Mouse (Mus musculus) liver, adult 2 months (tissue): ENCODE data around the gene Tecta. TPM values are rescaled to one million over a fixed set of nuclear protein-coding genes. Genes with fewer than 3 reads are reported as not detected.

Source experiments
- DNase-seq: peaks from one replicate; pipeline ENCODE4 v3.0.0-alpha.2; 2011; ENCODE audit warnings: low read depth, low spot score; ENCODE audit errors: extremely low read depth
- H3K27ac ChIP-seq: fragments of 200-500 bp; replicated peaks from 2 replicates; pipeline ENCODE4 v1.5.1; 2012; ENCODE audit warnings: low read depth, mild to moderate bottlenecking, control low read depth, inconsistent platforms, low read length; ENCODE audit not compliant: insufficient read depth
- H3K27me3 ChIP-seq: fragments of 200-500 bp; 2 replicates; pipeline ENCODE4 v1.6.1; 2012; ENCODE audit warnings: mild to moderate bottlenecking, moderate library complexity, low read length, inconsistent platforms; ENCODE audit not compliant: control insufficient read depth, insufficient read depth
- H3K36me3 ChIP-seq: fragments of 200-500 bp; 2 replicates; pipeline ENCODE4 v1.6.1; 2012; ENCODE audit warnings: low read length, inconsistent platforms; ENCODE audit not compliant: control insufficient read depth, insufficient read depth
- H3K4me1 ChIP-seq: fragments of 200-500 bp; 2 replicates; pipeline ENCODE4 v1.6.1; 2011; ENCODE audit warnings: low read length; ENCODE audit not compliant: control insufficient read depth, insufficient read depth
- H3K4me3 ChIP-seq: fragments of 200-500 bp; 2 replicates; pipeline ENCODE4 v1.5.1; 2011; ENCODE audit warnings: low read depth, mild to moderate bottlenecking, control low read depth, low read length, moderate library complexity; ENCODE audit not compliant: insufficient read depth
- H3K79me2 ChIP-seq: fragments of 200-500 bp; 2 replicates; pipeline ENCODE4 v1.6.1; 2012; ENCODE audit warnings: inconsistent platforms, mild to moderate bottlenecking, low read length, moderate library complexity; ENCODE audit not compliant: control insufficient read depth, insufficient read depth
- H3K9ac ChIP-seq: fragments of 200-500 bp; 2 replicates; pipeline ENCODE4 v1.6.1; 2012; ENCODE audit warnings: low read depth, mild to moderate bottlenecking, control low read depth, inconsistent platforms, low read length
- CTCF ChIP-seq: fragments of 200-500 bp; IDR thresholded peaks from 2 replicates; pipeline ENCODE4 v1.5.1; 2011; ENCODE audit warnings: low read depth, low read length, control low read depth
- POLR2A ChIP-seq: fragments of 200-500 bp; IDR thresholded peaks from 2 replicates; pipeline ENCODE4 v1.6.1; 2011; ENCODE audit warnings: low read length, control low read depth; ENCODE audit not compliant: insufficient read depth; ENCODE audit errors: extremely low read depth
- WGBS: fragments of 180-500 bp; shearing (Covaris S2); methylation state at CpG from one replicate; pipeline ENCODE4 v1.1.7; 2018; 5-methylcytosine and 5-hydroxymethylcytosine counted together
- polyA plus RNA-seq: library from polyadenylated mRNA; depleted of rRNA; stranded (reverse); fragments of >200 nt; gene quantifications from 2 replicates; pipeline ENCODE4 v1.2.3, GENCODE M21; 2012
- total RNA-seq: library from RNA; depleted of rRNA; stranded (reverse); fragments of >200 nt; gene quantifications from 2 replicates; pipeline ENCODE4 v1.2.3, GENCODE M21; 2014

Gene Tecta
- total and polyA plus RNA-seq, 2 experiments: not detected

DNA sequence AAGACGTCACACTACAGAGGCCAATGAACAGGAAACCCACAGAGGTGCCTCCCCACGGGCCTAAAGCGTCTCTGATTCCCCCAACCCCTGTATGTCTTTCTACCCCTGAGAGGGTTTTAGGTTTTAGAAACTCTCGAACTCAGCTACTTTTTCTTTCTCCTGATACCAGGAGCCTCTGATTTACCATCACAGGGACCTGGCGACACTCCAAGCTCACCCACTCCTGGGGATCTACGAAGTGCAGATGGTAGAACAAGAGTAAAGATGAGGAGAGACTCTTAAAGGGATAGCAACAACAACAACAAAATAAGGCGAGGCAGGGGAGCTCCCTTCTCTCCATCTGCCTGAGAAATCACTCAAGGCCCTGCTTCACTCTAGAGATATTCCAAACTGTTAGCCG is 12.7 kb downstream of the Tecta start:
- Histone ChIP-seq H3K9ac (no peak overlapping the region), H3K36me3 (no peaks in the 10 kb centered on the region), H3K4me3 (no peak overlapping the region), H3K4me1 (no peaks in the 10 kb centered on the region), H3K79me2 (no peaks in the 10 kb centered on the region), H3K27me3 (no peaks in the 10 kb centered on the region), H3K27ac (no peak overlapping the region)
- DNase-seq: no peak
- 70% methylated on average over 8 of the region's 8 CpGs for WGBS
- no peak for TF ChIP-seq POLR2A
- TF ChIP-seq CTCF: no peak

DNA sequence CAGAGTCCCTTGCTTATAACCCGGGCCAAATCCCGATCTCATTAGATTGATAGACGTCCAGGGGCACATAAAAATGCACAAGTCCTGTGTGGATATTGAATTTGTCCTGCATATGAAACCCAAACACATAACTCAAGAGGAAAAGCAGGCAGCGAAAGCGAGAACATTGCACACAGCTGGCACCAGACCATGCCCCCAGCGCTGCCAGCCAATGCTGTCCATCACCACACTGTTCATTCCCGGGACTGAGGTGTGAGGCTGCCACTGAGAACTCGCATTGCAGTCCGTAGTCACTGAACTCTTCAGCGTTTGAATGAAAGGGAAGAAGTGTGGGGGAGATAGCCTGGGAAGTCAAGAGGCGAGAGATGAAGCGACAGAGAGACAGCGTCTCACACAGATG is 14.1 kb downstream of the Tecta start:
- 83% methylated on average over 13 of the region's 13 CpGs for WGBS
- no peak overlapping the region for H3K27ac ChIP-seq
- H3K36me3 ChIP-seq: no peaks in the 10 kb centered on the region
- no peaks in the 10 kb centered on the region for H3K27me3 ChIP-seq
- H3K4me1 ChIP-seq: no peaks in the 10 kb centered on the region
- no peak for TF ChIP-seq CTCF
- TF ChIP-seq POLR2A: no peak
- H3K4me3 ChIP-seq: no peak overlapping the region
- H3K9ac ChIP-seq: no peak overlapping the region
- H3K79me2 ChIP-seq: no peaks in the 10 kb centered on the region
- DNase-seq: no peak

DNA sequence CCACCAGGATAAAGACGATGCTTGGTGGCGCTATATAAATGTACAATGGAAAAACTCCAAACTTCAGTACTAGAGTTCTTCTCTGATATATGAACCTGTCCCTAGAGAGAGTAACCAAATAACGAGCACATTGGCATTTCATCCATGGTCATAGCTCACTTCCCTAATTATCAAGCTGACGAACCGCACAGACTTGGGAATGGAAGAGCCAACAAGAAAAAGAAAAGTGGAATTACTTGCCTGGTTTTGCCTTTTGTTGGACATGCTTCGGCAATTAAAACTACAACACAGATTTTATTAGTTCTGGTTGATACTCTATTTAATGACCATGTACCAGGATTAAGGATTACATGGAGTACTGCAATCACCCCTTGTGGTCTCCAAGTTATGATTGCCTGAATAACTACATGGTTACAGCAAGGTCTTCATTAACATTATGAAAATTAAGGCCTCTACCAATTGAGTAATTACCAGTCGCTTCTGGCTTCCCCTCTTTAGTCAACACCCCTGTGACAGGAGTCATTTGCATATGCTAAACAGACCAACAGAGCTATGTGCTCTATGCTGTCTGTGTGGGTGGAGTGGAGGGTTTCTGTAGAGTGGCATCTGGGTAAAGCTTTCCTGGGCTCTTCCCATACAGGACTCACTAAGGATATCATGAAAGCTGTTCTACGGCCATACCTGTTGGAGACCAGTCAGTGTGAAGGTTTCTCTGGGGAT is 16.9 kb downstream of the Tecta start:
- H3K9ac ChIP-seq: no peak overlapping the region
- no peak overlapping the region for H3K27ac ChIP-seq
- no peaks in the 10 kb centered on the region for H3K36me3 ChIP-seq
- H3K79me2 ChIP-seq: no peaks in the 10 kb centered on the region
- H3K27me3 ChIP-seq: 0 out of 2 replicates have a peak, but pooled peaks cover 2% of the 10 kb centered on the region
- WGBS: 88% methylated on average over 8 of the region's 8 CpGs
- H3K4me1 ChIP-seq: no peaks in the 10 kb centered on the region
- H3K4me3 ChIP-seq: no peak overlapping the region
- no peak for TF ChIP-seq CTCF
- TF ChIP-seq POLR2A: no peak
- no peak for DNase-seq

DNA sequence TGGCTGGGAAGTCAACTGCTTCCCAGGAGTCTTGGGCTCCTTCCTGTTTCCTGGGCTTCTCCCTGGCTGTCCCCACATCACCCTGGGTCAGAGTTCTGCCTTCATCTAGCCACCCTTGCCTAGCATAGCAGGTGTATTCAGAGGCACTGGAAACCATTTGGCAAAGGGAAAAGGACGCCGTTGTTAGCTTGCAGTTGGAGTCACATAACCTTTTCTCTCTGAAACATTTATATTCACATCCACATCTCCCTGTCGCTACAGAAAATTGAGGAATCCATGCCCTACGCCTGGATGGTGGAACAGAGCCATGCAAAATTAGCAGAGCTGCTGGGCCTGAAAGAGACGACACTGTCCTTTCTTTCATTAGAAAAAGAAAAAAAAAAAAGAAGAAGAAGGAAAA is 17.7 kb downstream of the Tecta start:
- Histone ChIP-seq H3K4me1 (no peaks in the 10 kb centered on the region), H3K36me3 (no peaks in the 10 kb centered on the region), H3K27ac (no peak overlapping the region), H3K9ac (no peak overlapping the region), H3K79me2 (no peaks in the 10 kb centered on the region), H3K27me3 (0 out of 2 replicates have a peak, but pooled peaks cover 2% of the 10 kb centered on the region), H3K4me3 (no peak overlapping the region)
- no peak for DNase-seq
- 93% methylated on average over 5 of the region's 5 CpGs for WGBS
- TF ChIP-seq POLR2A: no peak
- TF ChIP-seq CTCF: no peak

DNA sequence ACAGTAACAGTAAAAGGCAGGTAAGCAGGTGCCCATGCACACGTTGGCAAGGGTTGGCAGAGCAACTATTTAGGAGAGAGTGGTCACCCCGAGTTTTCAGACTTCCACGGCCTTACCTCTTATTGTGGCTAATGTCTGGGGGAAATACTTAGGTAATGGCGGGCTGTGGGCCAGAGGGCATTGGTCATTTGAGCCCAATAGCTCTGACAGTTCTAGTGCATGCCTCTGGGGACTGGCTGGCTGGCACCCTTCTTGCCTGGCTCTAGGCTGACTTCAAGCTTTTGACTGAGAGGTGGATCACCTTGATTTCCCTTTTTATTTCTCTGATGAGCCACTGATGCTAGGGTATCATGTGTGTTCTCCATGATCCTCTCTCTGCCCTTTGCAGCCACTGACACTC is 21.7 kb downstream of the Tecta start:
- no peak for TF ChIP-seq CTCF
- no peak for TF ChIP-seq POLR2A
- H3K9ac ChIP-seq: no peak overlapping the region
- no peaks in the 10 kb centered on the region for H3K36me3 ChIP-seq
- no peak for DNase-seq
- no peaks in the 10 kb centered on the region for H3K4me1 ChIP-seq
- no peak overlapping the region for H3K27ac ChIP-seq
- 91% methylated on average over 4 of the region's 4 CpGs for WGBS
- no peak overlapping the region for H3K4me3 ChIP-seq
- no peaks in the 10 kb centered on the region for H3K79me2 ChIP-seq
- H3K27me3 ChIP-seq: 0 out of 2 replicates have a peak, but pooled peaks cover 2% of the 10 kb centered on the region

DNA sequence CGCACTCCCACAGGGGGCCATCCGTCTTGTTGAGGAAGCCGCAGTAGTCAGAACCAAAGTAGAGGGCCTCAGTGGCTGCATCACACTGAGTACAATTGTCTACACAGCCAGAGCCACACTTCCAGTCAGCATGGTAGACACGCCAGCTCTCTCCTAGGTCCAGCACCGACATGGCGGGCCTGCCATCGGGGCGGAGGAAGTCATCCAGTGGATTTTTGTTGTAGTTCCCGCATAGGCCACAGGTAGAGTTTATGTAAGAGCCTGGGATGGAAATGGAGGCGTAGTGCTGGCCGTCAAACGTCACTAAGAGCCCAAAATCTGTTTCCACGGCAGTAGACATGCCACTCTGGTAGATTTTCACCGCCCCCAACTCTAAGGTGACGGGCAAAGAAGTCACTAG is 22.1 kb downstream of the Tecta start:
- H3K27ac ChIP-seq: no peak overlapping the region
- WGBS: 94% methylated on average over 15 of the region's 15 CpGs
- H3K4me3 ChIP-seq: no peak overlapping the region
- H3K27me3 ChIP-seq: 0 out of 2 replicates have a peak, but pooled peaks cover 2% of the 10 kb centered on the region
- no peak for TF ChIP-seq CTCF
- TF ChIP-seq POLR2A: no peak
- H3K36me3 ChIP-seq: no peaks in the 10 kb centered on the region
- no peaks in the 10 kb centered on the region for H3K4me1 ChIP-seq
- H3K9ac ChIP-seq: no peak overlapping the region
- DNase-seq: no peak
- H3K79me2 ChIP-seq: no peaks in the 10 kb centered on the region
